Mouse (Mus musculus) stomach, embryonic 16.5 days (tissue): ENCODE data around the gene Hoxa6. TPM values are rescaled to one million over a fixed set of nuclear protein-coding genes. Genes with fewer than 3 reads are reported as not detected.

Experiments
- ATAC-seq: fragments of 200-750 bp; cut with Nextera tagmentation; 2 replicates; pipeline ENCODE4 v1.8.0; 2017; ENCODE audit warnings: moderate number of reproducible peaks, moderate TSS enrichment; ENCODE audit not compliant: insufficient read depth, low FRiP score
- H3K27ac ChIP-seq: fragments of 300-500 bp; sonication (generic); 2 replicates; pipeline ENCODE4 v1.5.1; 2014; ENCODE audit warnings: low read length
- H3K27me3 ChIP-seq: fragments of 300-500 bp; sonication (generic); 2 replicates; pipeline ENCODE4 v1.6.1; 2014; ENCODE audit warnings: low read length, control low read depth, mixed read lengths; ENCODE audit not compliant: control insufficient read depth, insufficient read depth
- H3K36me3 ChIP-seq: fragments of 300-500 bp; sonication (generic); 2 replicates; pipeline ENCODE4 v1.6.1; 2014; ENCODE audit warnings: low read length; ENCODE audit not compliant: control insufficient read depth, insufficient read depth
- H3K4me1 ChIP-seq: fragments of 300-500 bp; sonication (generic); 2 replicates; pipeline ENCODE4 v1.6.1; 2014; ENCODE audit warnings: low read length, control low read depth, mixed read lengths; ENCODE audit not compliant: control insufficient read depth, insufficient read depth
- H3K4me2 ChIP-seq: fragments of 300-500 bp; sonication (generic); 2 replicates; pipeline ENCODE4 v1.6.1; 2014; ENCODE audit warnings: low read depth, low read length, mixed read lengths
- H3K4me3 ChIP-seq: fragments of 300-500 bp; sonication (generic); replicated peaks from 2 replicates; pipeline ENCODE4 v1.5.1; 2014; ENCODE audit warnings: mild to moderate bottlenecking, low read length
- H3K9ac ChIP-seq: fragments of 300-500 bp; sonication (generic); 2 replicates; pipeline ENCODE4 v1.6.1; 2014; ENCODE audit warnings: low read length
- H3K9me3 ChIP-seq: fragments of 300-500 bp; sonication (generic); replicated peaks from 2 replicates; pipeline ENCODE4 v1.6.1; 2016; ENCODE audit warnings: low read length, control low read depth; ENCODE audit not compliant: control insufficient read depth
- WGBS: fragments of 180-500 bp; shearing (Covaris S2); extraction: QIAGEN DNeasy Blood & Tissue Kit; methylation state at CpG from one replicate; pipeline ENCODE4 v1.1.7; 2014; 5-methylcytosine and 5-hydroxymethylcytosine counted together
- polyA plus RNA-seq: library from polyadenylated mRNA; unstranded; fragments of >200 nt; fragmentation: Nextera tagmentation; extraction: Ambion mirVana; gene quantifications from 2 replicates; pipeline ENCODE4 v1.2.1, GENCODE M21; 2015

Gene Hoxa6
- polyA plus RNA-seq, 1 experiment from 2014 or later, result 1.3 TPM

GRCm38 (mm10) chr6:52189909-52190308 is 18.6 kb downstream of the Hoxa6 start:
- peak overlapping the region; percentile 94 for H3K4me2 ChIP-seq
- H3K9ac ChIP-seq, result peak overlapping the region; percentile 95
- no peaks in the 10 kb centered on the region for H3K36me3 ChIP-seq
- peaks cover 36% of the 10 kb centered on the region for H3K4me1 ChIP-seq
- no peaks in the 10 kb centered on the region for H3K9me3 ChIP-seq
- 20% methylated on average over 8 of the region's 8 CpGs for WGBS
- ATAC-seq, result no peak
- H3K4me3 ChIP-seq, result peak overlapping the region; percentile 71
- 0 out of 2 replicates have a peak, but pooled peaks cover 5% of the 10 kb centered on the region for H3K27me3 ChIP-seq
- peak overlapping the region; percentile 96 for H3K27ac ChIP-seq

GRCm38 (mm10) chr6:52189172-52189591 is 19.3 kb downstream of the Hoxa6 start:
- peaks cover 36% of the 10 kb centered on the region for H3K4me1 ChIP-seq
- H3K27ac ChIP-seq, result peak overlapping the region; percentile 96
- peak; percentile 52 for ATAC-seq
- peak overlapping the region; percentile 55 for H3K9ac ChIP-seq
- WGBS, result 29% methylated on average over 5 of the region's 5 CpGs
- H3K9me3 ChIP-seq, result no peaks in the 10 kb centered on the region
- H3K4me2 ChIP-seq, result peak overlapping the region; percentile 94
- H3K27me3 ChIP-seq, result 0 out of 2 replicates have a peak, but pooled peaks cover 5% of the 10 kb centered on the region
- peak overlapping the region; percentile 8 for H3K4me3 ChIP-seq
- no peaks in the 10 kb centered on the region for H3K36me3 ChIP-seq

- H3K4me2 ChIP-seq, result no peak overlapping the region
- no peak for ATAC-seq
- H3K9me3 ChIP-seq, result no peaks in the 10 kb centered on the region
- WGBS, result 34% methylated on average over 1 of the region's 1 CpGs
- H3K36me3 ChIP-seq, result no peaks in the 10 kb centered on the region
- 0 out of 2 replicates have a peak, but pooled peaks cover 5% of the 10 kb centered on the region for H3K27me3 ChIP-seq
- H3K27ac ChIP-seq, result no peak overlapping the region
- peaks cover 46% of the 10 kb centered on the region for H3K4me1 ChIP-seq
- H3K4me3 ChIP-seq, result no peak overlapping the region
- H3K9ac ChIP-seq, result no peak overlapping the region
Observed at GRCm38 (mm10) chr6:52186500-52186899, 22.0 kb downstream of the Hoxa6 start.

- 39% methylated on average over 3 of the region's 3 CpGs for WGBS
- Histone ChIP-seq H3K4me3 (no peak overlapping the region), H3K27ac (peak overlapping the region; percentile 82; the same call in 1 of the 2 replicates), H3K9ac (peak overlapping the region; percentile 45; the same call in 1 of the 2 replicates), H3K27me3 (0 out of 2 replicates have a peak, but pooled peaks cover 5% of the 10 kb centered on the region), H3K36me3 (no peaks in the 10 kb centered on the region), H3K4me1 (peaks cover 52% of the 10 kb centered on the region), H3K9me3 (no peaks in the 10 kb centered on the region), H3K4me2 (peak overlapping the region; percentile 39; the same call in 1 of the 2 replicates)
- ATAC-seq, result no peak
Observed at GRCm38 (mm10) chr6:52185834-52186233, 22.7 kb downstream of the Hoxa6 start.

GRCm38 (mm10) chr6:52185222-52185621 is 23.3 kb downstream of the Hoxa6 start:
- peak overlapping the region; percentile 4 for H3K4me3 ChIP-seq

GRCm38 (mm10) chr6:52184668-52185067 is 23.9 kb downstream of the Hoxa6 start:
- WGBS, result 27% methylated on average over 6 of the region's 6 CpGs
- Histone ChIP-seq H3K4me1 (peaks cover 54% of the 10 kb centered on the region), H3K4me3 (no peak overlapping the region), H3K27ac (peak overlapping the region; percentile 82), H3K9ac (peak overlapping the region; percentile 43), H3K27me3 (0 out of 2 replicates have a peak, but pooled peaks cover 5% of the 10 kb centered on the region), H3K9me3 (no peaks in the 10 kb centered on the region), H3K4me2 (peak overlapping the region; percentile 39), H3K36me3 (no peaks in the 10 kb centered on the region)
- ATAC-seq, result no peak

More at GRCm38 (mm10) chr6:52185222-52185621, 23.3 kb downstream of the Hoxa6 start:
- H3K27me3 ChIP-seq, result 0 out of 2 replicates have a peak, but pooled peaks cover 5% of the 10 kb centered on the region
- H3K9me3 ChIP-seq, result no peaks in the 10 kb centered on the region
- peak overlapping the region; percentile 45 for H3K9ac ChIP-seq
- no peaks in the 10 kb centered on the region for H3K36me3 ChIP-seq
- peaks cover 54% of the 10 kb centered on the region for H3K4me1 ChIP-seq
- no peak for ATAC-seq
- 4% methylated on average over 19 of the region's 19 CpGs for WGBS
- peak overlapping the region; percentile 82; the same call in 1 of the 2 replicates for H3K27ac ChIP-seq
- peak overlapping the region; percentile 39 for H3K4me2 ChIP-seq

GRCm38 (mm10) chr6:52183311-52184080 is 25.0 kb downstream of the Hoxa6 start:
- H3K36me3 ChIP-seq, result no peaks in the 10 kb centered on the region
- peak overlapping the region; percentile 82 for H3K27ac ChIP-seq
- WGBS, result 19% methylated on average over 10 of the region's 10 CpGs
- no peak for ATAC-seq
- H3K4me1 ChIP-seq, result peaks cover 51% of the 10 kb centered on the region
- 0 out of 2 replicates have a peak, but pooled peaks cover 5% of the 10 kb centered on the region for H3K27me3 ChIP-seq
- H3K9me3 ChIP-seq, result no peaks in the 10 kb centered on the region
- peak overlapping the region; percentile 41 for H3K4me2 ChIP-seq
- peak overlapping the region; percentile 40; the same call in 1 of the 2 replicates for H3K9ac ChIP-seq
- no peak overlapping the region for H3K4me3 ChIP-seq

GRCm38 (mm10) chr6:52182793-52183192 is 25.7 kb downstream of the Hoxa6 start:
- 0 out of 2 replicates have a peak overlapping the region, but pooled peaks have one; percentile 40 for H3K9ac ChIP-seq
- H3K36me3 ChIP-seq, result no peaks in the 10 kb centered on the region
- 49% methylated on average over 1 of the region's 1 CpGs for WGBS
- ATAC-seq, result no peak
- H3K9me3 ChIP-seq, result no peaks in the 10 kb centered on the region
- peak overlapping the region; percentile 41; the same call in 1 of the 2 replicates for H3K4me2 ChIP-seq
- H3K27ac ChIP-seq, result peak overlapping the region; percentile 82
- H3K4me1 ChIP-seq, result peaks cover 48% of the 10 kb centered on the region
- no peak overlapping the region for H3K4me3 ChIP-seq
- 0 out of 2 replicates have a peak, but pooled peaks cover under 1% of the 10 kb centered on the region for H3K27me3 ChIP-seq

GRCm38 (mm10) chr6:52182030-52182429 is 26.5 kb downstream of the Hoxa6 start:
- Histone ChIP-seq H3K27ac (peak overlapping the region; percentile 98), H3K27me3 (no peaks in the 10 kb centered on the region), H3K36me3 (no peaks in the 10 kb centered on the region), H3K4me2 (no peak overlapping the region), H3K4me3 (no peak overlapping the region), H3K9ac (no peak overlapping the region), H3K9me3 (no peaks in the 10 kb centered on the region), H3K4me1 (peaks cover 42% of the 10 kb centered on the region)
- 27% methylated on average over 2 of the region's 2 CpGs for WGBS
- no peak for ATAC-seq
